Mouse (Mus musculus) forebrain, embryonic 15.5 days (tissue): ENCODE measurements around the gene Ddc. TPM values are rescaled to one million over a fixed set of nuclear protein-coding genes. Genes with fewer than 3 reads are reported as not detected.

Experiments used
- polyA plus RNA-seq: library from polyadenylated mRNA; unstranded; fragments of >200 nt; fragmentation: Nextera tagmentation; extraction: Ambion mirVana; gene quantifications from 2 replicates; pipeline ENCODE4 v1.2.1, GENCODE M21; 2015

Ddc gene
- polyA plus RNA-seq, 1 experiment from 2014 or later, result 6.9 TPM

Other genes with a start within 250 kb of the Ddc start
- 2.4 and 2.8 TPM in 2 replicates for gene Ikzf1, start 213.1 kb downstream of the Ddc start, polyA plus RNA-seq
- 26.1 and 29.9 TPM in 2 replicates for gene Fignl1, start 89.2 kb downstream of the Ddc start, polyA plus RNA-seq
- 97.9 and 99.1 TPM in 2 replicates for gene Grb10, start 140.5 kb upstream of the Ddc start, polyA plus RNA-seq